Mouse (Mus musculus) neural tube, embryonic 13.5 days (tissue): ENCODE results near the gene Rfx5. TPM values are rescaled to one million over a fixed set of nuclear protein-coding genes. Genes with fewer than 3 reads are reported as not detected.

Experiments used
- microRNA-seq: library from miRNA; unstranded; fragments of <30 nt; microRNA quantifications from one replicate; pipeline ENCODE4, GENCODE M21; 2016
- polyA plus RNA-seq: library from polyadenylated mRNA; unstranded; fragments of >200 nt; fragmentation: Nextera tagmentation; extraction: Ambion mirVana; gene quantifications from 2 replicates; pipeline ENCODE4 v1.2.1, GENCODE M21; 2015

Rfx5 gene
- polyA plus RNA-seq, 1 experiment from 2014 or later, result 5.5 TPM

Small RNA genes lying within 50 kb of the gene (microRNA-seq; reads per million reads assigned to microRNA genes)
- 0.59 reads per million for gene Mir7013

Other genes with a start within 250 kb of the Rfx5 start
- gene Cgn, start 167.6 kb upstream of the Rfx5 start, polyA plus RNA-seq, result 5.4 and 6.3 TPM in 2 replicates
- gene Pogz, start 116.5 kb upstream of the Rfx5 start, polyA plus RNA-seq, result 19.6 and 20.1 TPM in 2 replicates
- gene Psmb4, start 67.1 kb upstream of the Rfx5 start, polyA plus RNA-seq, result 366 TPM in 2 replicates
- gene Selenbp1, start 21.0 kb upstream of the Rfx5 start, polyA plus RNA-seq, result 13.0 and 13.4 TPM in 2 replicates
- 24.0 and 26.7 TPM in 2 replicates for gene Pi4kb, start 20.7 kb downstream of the Rfx5 start, polyA plus RNA-seq
- gene Zfp687, start 61.4 kb downstream of the Rfx5 start, polyA plus RNA-seq, result 20.4 and 21.5 TPM in 2 replicates
- 274 and 279 TPM in 2 replicates for gene Psmd4, start 88.5 kb downstream of the Rfx5 start, polyA plus RNA-seq
- gene Pip5k1a, start 152.9 kb downstream of the Rfx5 start, polyA plus RNA-seq, result 17.3 and 18.6 TPM in 2 replicates
- 201 and 203 TPM in 2 replicates for gene Vps72, start 156.9 kb downstream of the Rfx5 start, polyA plus RNA-seq
- gene Tmod4, start 170.4 kb downstream of the Rfx5 start, polyA plus RNA-seq, result 0.96 and 1.7 TPM in 2 replicates
- 96.8 and 98.2 TPM in 2 replicates for gene Scnm1, start 179.9 kb downstream of the Rfx5 start, polyA plus RNA-seq
- gene Lysmd1, start 180.0 kb downstream of the Rfx5 start, polyA plus RNA-seq, result 34.7 and 39.1 TPM in 2 replicates
- 3.0 and 3.3 TPM in 2 replicates for gene Tnfaip8l2, start 188.3 kb downstream of the Rfx5 start, polyA plus RNA-seq
- gene Sema6c, start 206.4 kb downstream of the Rfx5 start, polyA plus RNA-seq, result 33.8 and 34.3 TPM in 2 replicates